Mouse (Mus musculus) heart, embryonic 14.5 days (tissue): ENCODE data around the gene Zdhhc3. TPM values are rescaled to one million over a fixed set of nuclear protein-coding genes. Genes with fewer than 3 reads are reported as not detected.
A peak's percentile ranks its signal among the peaks of the same experiment; 100 is the strongest.

ENCODE experiments used
- ATAC-seq: fragments of 200-750 bp; cut with Nextera tagmentation; 2 replicates; pipeline ENCODE4 v1.8.0; 2017; ENCODE audit warnings: low read depth, moderate TSS enrichment; ENCODE audit not compliant: insufficient number of reproducible peaks, insufficient read depth, low FRiP score
- H3K27ac ChIP-seq, 2 experiments: fragments of 200-500 bp in 1 of 2; fragments of 300-500 bp in 1 of 2; sonication (generic) in 1 of 2; replicated peaks in 1 of 2; 2 replicates each; pipeline ENCODE4 v1.5.1; 2012 to 2014; ENCODE audit warnings: low read depth in 2 of 2, low read length in 2 of 2, control low read depth in 1 of 2, mild to moderate bottlenecking in 1 of 2, mixed read lengths in 1 of 2; ENCODE audit not compliant: control insufficient read depth in 1 of 2, insufficient read depth in 1 of 2
- H3K27me3 ChIP-seq: fragments of 300-500 bp; sonication (generic); 2 replicates; pipeline ENCODE4 v1.6.1; 2014; ENCODE audit warnings: mild to moderate bottlenecking, low read length, control low read depth; ENCODE audit not compliant: control insufficient read depth, insufficient read depth
- H3K36me3 ChIP-seq: fragments of 300-500 bp; sonication (generic); 2 replicates; pipeline ENCODE4 v1.6.1; 2014; ENCODE audit warnings: mild to moderate bottlenecking, control low read depth, low read length, mixed read lengths; ENCODE audit not compliant: control insufficient read depth, insufficient read depth
- H3K4me1 ChIP-seq, 2 experiments: fragments of 200-500 bp in 1 of 2; fragments of 300-500 bp in 1 of 2; sonication (generic) in 1 of 2; 2 replicates each; pipeline ENCODE4 v1.6.1; 2012 to 2014; ENCODE audit warnings: low read length in 2 of 2, control low read depth in 1 of 2, mixed read lengths in 1 of 2; ENCODE audit not compliant: control insufficient read depth in 2 of 2, insufficient read depth in 2 of 2
- H3K4me2 ChIP-seq: fragments of 300-500 bp; sonication (generic); 2 replicates; pipeline ENCODE4 v1.6.1; 2014; ENCODE audit warnings: mild to moderate bottlenecking, low read length
- H3K4me3 ChIP-seq, 2 experiments: fragments of 200-500 bp in 1 of 2; fragments of 300-500 bp in 1 of 2; sonication (generic) in 1 of 2; 2 replicates each; pipeline ENCODE4 v1.5.1; 2012 to 2014; ENCODE audit warnings: low read length in 2 of 2, mild to moderate bottlenecking in 2 of 2, control low read depth in 1 of 2, low read depth in 1 of 2, moderate library complexity in 1 of 2; ENCODE audit not compliant: control insufficient read depth in 1 of 2, insufficient read depth in 1 of 2
- H3K9ac ChIP-seq: fragments of 300-500 bp; sonication (generic); 2 replicates; pipeline ENCODE4 v1.6.1; 2014; ENCODE audit warnings: mild to moderate bottlenecking, low read length
- H3K9me3 ChIP-seq: fragments of 300-500 bp; sonication (generic); 2 replicates; pipeline ENCODE4 v1.6.1; 2016; ENCODE audit warnings: low read length, control low read depth; ENCODE audit not compliant: control insufficient read depth
- WGBS: fragments of 180-500 bp; shearing (Covaris S2); extraction: QIAGEN DNeasy Blood & Tissue Kit; methylation state at CpG from one replicate; pipeline ENCODE4 v1.1.7; 2014; 5-methylcytosine and 5-hydroxymethylcytosine counted together
- polyA plus RNA-seq: library from polyadenylated mRNA; unstranded; fragments of >200 nt; fragmentation: Nextera tagmentation; extraction: Ambion mirVana; gene quantifications from 2 replicates; pipeline ENCODE4 v1.2.1, GENCODE M21; 2014

Zdhhc3 gene
- polyA plus RNA-seq, 1 experiment from 2014 or later: 36.9 TPM

- peak overlapping the region; percentile 98 for H3K4me2 ChIP-seq
- ATAC-seq: no peak
- H3K36me3 ChIP-seq: peaks cover 11% of the 10 kb centered on the region
- no peaks in the 10 kb centered on the region for H3K9me3 ChIP-seq
- peak overlapping the region in 1 of 2 experiments; percentile 95; a peak in 2 of 4 replicates for H3K4me3 ChIP-seq
- WGBS: 52% methylated on average over 8 of the region's 8 CpGs
- peaks cover 0 to 15% of the 10 kb centered on the region in 2 experiments; a peak in 3 of 4 replicates for H3K4me1 ChIP-seq
- no peak overlapping the region for H3K27ac ChIP-seq
- peak overlapping the region; percentile 96 for H3K9ac ChIP-seq
- no peaks in the 10 kb centered on the region for H3K27me3 ChIP-seq
Observed at GRCm38 (mm10) chr9:123111751-123112221, 1.2 kb downstream of the Zdhhc3 start.

GRCm38 (mm10) chr9:123109188-123109587, 3.8 kb downstream of the Zdhhc3 start:
- Histone ChIP-seq H3K4me1 (peaks cover 0 to 15% of the 10 kb centered on the region in 2 experiments; a peak in 3 of 4 replicates), H3K9me3 (no peaks in the 10 kb centered on the region), H3K9ac (no peak overlapping the region), H3K27ac (no peak overlapping the region), H3K27me3 (no peaks in the 10 kb centered on the region), H3K4me2 (no peak overlapping the region), H3K36me3 (peaks cover 10% of the 10 kb centered on the region), H3K4me3 (no peak overlapping the region)
- WGBS: 89% methylated on average over 7 of the region's 7 CpGs
- no peak for ATAC-seq

GRCm38 (mm10) chr9:123107186-123107585, 5.8 kb downstream of the Zdhhc3 start:
- Histone ChIP-seq H3K9ac (no peak overlapping the region), H3K4me2 (no peak overlapping the region), H3K27me3 (no peaks in the 10 kb centered on the region), H3K9me3 (no peaks in the 10 kb centered on the region), H3K4me3 (no peak overlapping the region), H3K4me1 (peaks cover 0 to 6% of the 10 kb centered on the region in 2 experiments; a peak in 2 of 4 replicates), H3K36me3 (peaks cover 10% of the 10 kb centered on the region), H3K27ac (no peak overlapping the region)
- ATAC-seq: peak; percentile 64; the same call in 1 of the 2 replicates
- WGBS: 89% methylated on average over 4 of the region's 4 CpGs

GRCm38 (mm10) chr9:123104362-123104761, 8.6 kb downstream of the Zdhhc3 start:
- H3K9ac ChIP-seq: no peak overlapping the region
- H3K4me2 ChIP-seq: no peak overlapping the region
- H3K9me3 ChIP-seq: no peaks in the 10 kb centered on the region
- ATAC-seq: no peak
- H3K27me3 ChIP-seq: no peaks in the 10 kb centered on the region
- no peak overlapping the region for H3K4me3 ChIP-seq
- no peak overlapping the region for H3K27ac ChIP-seq
- no peaks in the 10 kb centered on the region for H3K4me1 ChIP-seq
- peaks cover 24% of the 10 kb centered on the region for H3K36me3 ChIP-seq

GRCm38 (mm10) chr9:123103425-123103824, 9.6 kb downstream of the Zdhhc3 start:
- no peak overlapping the region for H3K4me3 ChIP-seq
- no peak overlapping the region for H3K27ac ChIP-seq
- H3K4me2 ChIP-seq: no peak overlapping the region
- no peaks in the 10 kb centered on the region for H3K9me3 ChIP-seq
- peaks cover 33% of the 10 kb centered on the region for H3K36me3 ChIP-seq
- no peak overlapping the region for H3K9ac ChIP-seq
- no peaks in the 10 kb centered on the region for H3K27me3 ChIP-seq
- ATAC-seq: no peak
- H3K4me1 ChIP-seq: no peaks in the 10 kb centered on the region

- ATAC-seq: no peak
- no peak overlapping the region for H3K4me3 ChIP-seq
- H3K36me3 ChIP-seq: peaks cover 63% of the 10 kb centered on the region
- H3K4me2 ChIP-seq: no peak overlapping the region
- no peak overlapping the region for H3K9ac ChIP-seq
- H3K27ac ChIP-seq: no peak overlapping the region
- H3K4me1 ChIP-seq: no peaks in the 10 kb centered on the region
- WGBS: 93% methylated on average over 16 of the region's 16 CpGs
- H3K27me3 ChIP-seq: no peaks in the 10 kb centered on the region
- H3K9me3 ChIP-seq: no peaks in the 10 kb centered on the region
Observed at GRCm38 (mm10) chr9:123099631-123100455, 13.2 kb downstream of the Zdhhc3 start.

- H3K4me3 ChIP-seq: no peak overlapping the region
- peaks cover 78% of the 10 kb centered on the region for H3K36me3 ChIP-seq
- 73% methylated on average over 4 of the region's 4 CpGs for WGBS
Observed at GRCm38 (mm10) chr9:123090844-123091243, 22.2 kb downstream of the Zdhhc3 start.

More at GRCm38 (mm10) chr9:123090844-123091243, 22.2 kb downstream of the Zdhhc3 start:
- H3K4me2 ChIP-seq: no peak overlapping the region
- no peak for ATAC-seq
- H3K4me1 ChIP-seq: no peaks in the 10 kb centered on the region
- H3K27ac ChIP-seq: no peak overlapping the region
- no peaks in the 10 kb centered on the region for H3K9me3 ChIP-seq
- no peaks in the 10 kb centered on the region for H3K27me3 ChIP-seq
- no peak overlapping the region for H3K9ac ChIP-seq
